In the genomic region with DNA sequence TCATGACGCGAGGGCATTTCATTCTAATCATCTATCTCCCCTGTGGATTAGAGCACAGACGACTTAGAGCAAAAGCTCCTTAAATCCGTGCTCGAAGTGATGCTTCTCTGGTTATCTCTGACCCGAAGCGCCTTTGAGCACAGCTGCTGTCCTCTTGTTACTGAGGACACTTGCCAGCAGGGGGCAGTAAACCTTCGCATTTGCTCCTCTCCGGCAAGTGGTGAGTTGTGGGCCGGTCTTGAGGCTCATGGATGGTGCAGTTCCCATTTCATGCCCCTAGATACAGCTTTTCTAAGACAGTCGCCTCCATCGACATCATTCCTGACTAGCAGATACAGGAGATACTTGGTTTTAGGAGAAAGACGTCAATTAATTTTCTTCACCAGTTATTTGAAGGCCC, we compare ENCODE assay signal across 8 mouse cellular contexts. TPM values are rescaled to one million over a fixed set of nuclear protein-coding genes. Genes with fewer than 3 reads are reported as not detected.
DNase-seq lines count a peak whose midpoint lies in the region; ATAC-seq and TF ChIP-seq lines count a peak whose summit lies in the region.

No protein-coding gene starts in this region.

- 0 out of 2 replicates have a peak, but pooled peaks have one; percentile 72 for ATAC-seq in embryonic facial prominence, embryonic 14.5 days (ENCODE audit: low read depth)
- no peak for ATAC-seq in inflammation-experienced regulatory T-cells, adult 6 months

- intact Hi-C loops in heart, postnatal 36 days (cut with DNase I) = loop anchor here (5.0 kb wide), 2 partner anchors 839 to 1054 kb away; no protein-coding TSS in a partner anchor

- 17% methylated on average over 13 of the region's 13 CpGs for WGBS in embryonic facial prominence, embryonic 14.5 days

- H3K27me3 ChIP-seq in embryonic facial prominence, embryonic 14.5 days (replicated peaks; ENCODE audit: control insufficient read depth, insufficient read depth, low read length) = no peaks in the 10 kb centered on the region

- in situ Hi-C loops in ES-E14 (cut with MboI; ENCODE audit: low sequenced_read_pairs in 2 of 2, unreplicated experiment in 2 of 2) = loop anchor here (25.0 kb wide), 1 partner anchor 1054 kb away; no protein-coding TSS in a partner anchor

- no peaks in the 10 kb centered on the region for H3K9me3 ChIP-seq in ES-E14 (ENCODE audit: control insufficient read depth, insufficient read depth, low read depth, low read length)
- no peaks in the 10 kb centered on the region for H3K9me3 ChIP-seq in embryonic facial prominence, embryonic 14.5 days (ENCODE audit: control insufficient read depth, low read length)

- no peak overlapping the region for H3K9ac ChIP-seq in ES-E14 (ENCODE audit: insufficient read depth, low read depth, low read length, poor library complexity, severe bottlenecking)
- no peak overlapping the region for H3K9ac ChIP-seq in embryonic facial prominence, embryonic 14.5 days (ENCODE audit: low read depth, low read length)

- H3K4me1 ChIP-seq in ES-E14 (ENCODE audit: control insufficient read depth in 2 of 2, insufficient read depth in 2 of 2, low read length in 2 of 2, poor library complexity in 1 of 2) = no peaks in the 10 kb centered on the region
- no peaks in the 10 kb centered on the region for H3K4me1 ChIP-seq in embryonic facial prominence, embryonic 14.5 days (ENCODE audit: control insufficient read depth, insufficient read depth, low read length)

- no peaks in the 10 kb centered on the region for H3K36me3 ChIP-seq in ES-E14 (ENCODE audit: control insufficient read depth, insufficient read depth, low read length, poor library complexity, severe bottlenecking)
- H3K36me3 ChIP-seq in embryonic facial prominence, embryonic 14.5 days (ENCODE audit: control insufficient read depth, insufficient read depth, low read length) = no peaks in the 10 kb centered on the region

- no peak overlapping the region for H3K27ac ChIP-seq in ES-E14 (ENCODE audit: insufficient read depth, low read depth, low read length, poor library complexity, severe bottlenecking)
- no peak overlapping the region for H3K27ac ChIP-seq in embryonic facial prominence, embryonic 14.5 days (replicated peaks; ENCODE audit: low read depth, low read length)

- DNase-seq in ES-E14 (ENCODE audit: low read depth, low spot score) = peak; percentile 65
- DNase-seq in adrenal gland, postnatal 4 days (ENCODE audit: low spot score in 2 of 2) = peak; percentile 43 to 46
- peak; percentile 80 for DNase-seq in embryonic facial prominence, embryonic 14.5 days (ENCODE audit: low spot score)
- DNase-seq in heart, postnatal 36 days = peak; percentile 42 to 61
- peak; percentile 47 for DNase-seq in layer of hippocampus, adult 9-10 months (ENCODE audit: low spot score)
- DNase-seq in lung, postnatal 4 days = peak; percentile 49 to 58
- DNase-seq in right cerebral cortex, adult 2 months (ENCODE audit: low spot score in 2 of 2) = peak; percentile 83 to 85

- H3K4me3 ChIP-seq in ES-E14 (ENCODE audit: insufficient read depth in 1 of 2, low read depth in 1 of 2, low read length in 2 of 2, poor library complexity in 1 of 2, severe bottlenecking in 1 of 2) = no peak overlapping the region
- no peak overlapping the region for H3K4me3 ChIP-seq in embryonic facial prominence, embryonic 14.5 days (ENCODE audit: low read depth, low read length)

- no peak overlapping the region for H3K4me2 ChIP-seq in embryonic facial prominence, embryonic 14.5 days (ENCODE audit: low read depth, low read length)

TF ChIP-seq in ES-E14, 5 proteins besides CTCF, POLR2A, EP300 and RAD21:
- TF ChIP-seq CHD2 (IDR thresholded peaks at IDR 0.05; ENCODE audit: low read depth, low read length) = no peak
- no peak for TF ChIP-seq HCFC1 (IDR thresholded peaks at IDR 0.05; ENCODE audit: borderline replicate concordance, insufficient read depth, low read length)
- no peak for TF ChIP-seq MAFK (IDR thresholded peaks at IDR 0.05; ENCODE audit: insufficient read depth, low read depth, low read length)
- peak; percentile 85; the same call in 1 of the 2 replicates for TF ChIP-seq ZC3H11A (IDR thresholded peaks at IDR 0.05; ENCODE audit: borderline replicate concordance, low read depth, low read length)
- TF ChIP-seq ZNF384 (IDR thresholded peaks at IDR 0.05; ENCODE audit: low read depth, low read length) = no peak

RNA-seq across cellular contexts. Expression of gene Gm11042, which starts 16.8 kb away (rescaled TPM):
- not detected in 2 replicates for total RNA-seq in ES-E14 (2012; rRNA removed)
- not detected for total RNA-seq in adrenal gland, postnatal 4 days (2021)
- not detected in 2 replicates for polyA plus RNA-seq in embryonic facial prominence, embryonic 14.5 days (2014; fragmentation: Nextera tagmentation; extraction: Ambion mirVana)
- total RNA-seq in heart, postnatal 36 days (2021) = not detected
- polyA plus RNA-seq in inflammation-experienced regulatory T-cells, adult 6 months (2017; shearing (Covaris generic)) = not detected
